Mouse (Mus musculus) fat pad, adult 2 months (tissue): ENCODE measurements around the gene Skp2.

Source experiments
- DNase-seq: peaks from one replicate; pipeline ENCODE4 v3.0.0-alpha.2; 2011; ENCODE audit warnings: low read depth, low spot score; ENCODE audit errors: extremely low read depth

Gene Skp2

DNA sequence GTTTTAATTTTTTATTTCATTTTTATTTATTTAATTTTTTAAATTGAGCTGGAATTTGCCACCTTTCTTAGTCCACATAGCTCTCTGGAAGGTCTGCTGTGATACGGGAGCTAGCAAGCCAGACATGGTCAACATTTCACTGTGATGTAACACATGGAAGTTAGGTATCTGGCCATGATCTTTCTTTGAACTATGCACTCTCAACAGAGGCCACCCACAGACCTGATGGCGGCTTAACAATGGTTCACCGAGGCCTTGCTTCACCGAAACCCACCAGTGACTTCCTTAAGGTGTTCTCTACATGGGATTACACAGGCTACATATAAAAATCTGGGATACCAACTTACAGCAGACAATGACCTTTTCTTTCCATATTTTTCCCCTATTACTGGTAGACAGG is 41.1 kb downstream of the Skp2 start:
- no peak for DNase-seq

DNA sequence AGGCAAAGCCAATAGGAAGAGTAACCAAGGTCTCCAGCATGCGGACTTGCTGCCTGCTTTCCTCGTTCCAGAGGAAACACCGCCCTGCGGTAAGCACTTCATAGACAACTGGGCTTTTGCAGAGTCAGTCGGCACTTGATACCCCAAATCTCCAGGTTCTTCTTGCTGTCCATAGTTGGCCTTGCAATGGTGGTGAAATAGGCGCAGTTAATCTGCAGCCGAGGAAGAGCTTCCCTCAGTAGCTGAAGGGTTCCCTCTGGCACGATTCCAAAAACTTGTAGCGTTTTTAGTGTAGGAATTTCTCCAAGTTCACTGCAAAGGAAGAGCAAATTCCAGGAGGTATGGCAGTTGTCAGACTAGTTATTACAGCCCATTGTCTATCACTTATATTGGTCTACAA is 41.7 kb downstream of the Skp2 start:
- DNase-seq = no peak

DNA sequence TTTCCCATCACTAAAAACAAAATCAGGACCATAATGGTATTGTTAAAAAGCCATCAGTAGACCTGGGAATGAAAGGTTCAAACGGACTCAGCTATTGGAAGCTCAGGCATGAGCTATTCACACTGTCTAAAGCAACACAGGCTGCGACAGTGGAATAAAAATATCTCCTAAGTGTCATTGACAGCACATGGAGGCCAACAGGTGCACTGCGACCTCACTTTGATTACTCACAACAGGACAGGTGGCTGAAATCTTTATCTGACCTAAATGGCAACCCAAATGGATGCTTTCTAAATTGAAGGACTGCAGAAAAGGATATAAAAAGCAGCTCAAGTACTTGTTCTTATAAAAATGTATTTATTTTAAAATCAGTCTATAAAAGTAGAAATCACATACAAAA is 43.6 kb downstream of the Skp2 start:
- no peak for DNase-seq

DNA sequence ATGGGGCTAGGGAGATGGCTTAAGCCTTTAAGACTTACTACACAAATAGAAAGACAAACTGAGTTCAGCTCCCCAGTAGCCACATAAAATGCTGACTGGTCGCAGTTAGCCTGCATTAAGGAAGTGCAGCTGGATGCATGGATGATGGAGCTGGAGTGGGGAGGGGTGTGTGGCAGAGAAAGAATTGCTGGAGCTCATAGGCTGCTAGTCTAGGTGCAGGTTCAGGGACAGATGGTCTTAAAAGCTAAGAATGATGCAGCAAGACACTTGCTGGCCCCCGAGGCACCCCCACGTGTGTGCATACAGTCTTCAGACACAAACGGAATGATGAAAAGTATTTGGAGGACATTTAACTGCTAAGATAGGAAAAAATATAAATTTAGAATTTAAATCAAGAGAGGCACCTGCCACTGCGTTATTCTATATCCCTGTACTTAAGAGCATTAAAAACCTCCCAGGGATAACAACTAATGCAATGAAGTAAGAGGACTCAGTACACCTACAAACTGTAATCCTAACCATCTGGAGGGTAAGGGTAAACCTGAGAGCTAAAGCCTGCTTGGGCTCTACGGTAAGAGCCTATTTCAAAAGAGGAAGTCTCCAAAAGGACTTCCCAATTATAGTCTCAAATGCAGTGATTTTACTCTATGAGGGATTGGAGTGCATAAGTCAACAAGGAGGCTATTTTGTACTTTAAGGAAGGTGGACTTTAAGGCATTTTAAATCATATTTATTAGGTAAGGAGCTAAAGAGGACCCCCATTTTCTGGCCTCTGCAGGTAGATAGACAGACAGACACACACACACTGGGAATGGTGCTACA is 44.5 kb downstream of the Skp2 start:
- no peak for DNase-seq

DNA sequence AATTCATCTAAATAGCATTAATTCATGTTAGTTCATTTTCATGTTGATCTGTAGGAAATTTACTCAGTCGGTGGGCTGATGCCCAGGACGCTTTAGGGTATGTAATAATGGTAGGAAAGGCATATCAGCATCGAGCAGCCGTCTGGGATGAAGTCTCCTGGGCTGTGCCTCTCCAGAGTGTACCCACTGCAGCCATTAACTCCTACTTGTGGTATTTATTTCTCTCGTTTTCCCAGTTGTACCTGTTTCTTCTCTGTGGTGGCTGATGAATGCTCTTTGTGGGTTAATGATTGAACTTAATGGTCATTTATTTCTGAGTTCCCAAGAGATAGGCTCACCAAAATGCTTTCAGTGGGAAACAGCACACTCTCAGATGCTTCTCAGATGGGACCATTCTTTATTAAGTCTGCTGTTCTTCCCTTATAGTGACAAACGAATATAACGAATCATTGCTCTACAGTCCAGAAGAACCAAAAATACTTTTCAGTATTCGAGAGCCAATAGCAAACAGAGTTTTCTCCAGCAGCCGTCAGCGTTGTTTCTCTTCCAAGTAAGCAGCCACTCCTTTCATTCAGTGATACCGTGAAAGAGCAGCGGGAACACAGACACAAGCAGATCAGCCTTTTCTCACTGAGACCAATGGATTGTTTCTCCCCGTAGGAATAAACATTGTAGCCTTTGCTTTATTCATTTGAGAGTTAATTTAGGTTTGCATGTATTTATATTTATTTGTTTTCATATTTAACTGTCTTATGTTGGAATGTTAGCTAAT is 48.7 kb downstream of the Skp2 start:
- no peak for DNase-seq

DNA sequence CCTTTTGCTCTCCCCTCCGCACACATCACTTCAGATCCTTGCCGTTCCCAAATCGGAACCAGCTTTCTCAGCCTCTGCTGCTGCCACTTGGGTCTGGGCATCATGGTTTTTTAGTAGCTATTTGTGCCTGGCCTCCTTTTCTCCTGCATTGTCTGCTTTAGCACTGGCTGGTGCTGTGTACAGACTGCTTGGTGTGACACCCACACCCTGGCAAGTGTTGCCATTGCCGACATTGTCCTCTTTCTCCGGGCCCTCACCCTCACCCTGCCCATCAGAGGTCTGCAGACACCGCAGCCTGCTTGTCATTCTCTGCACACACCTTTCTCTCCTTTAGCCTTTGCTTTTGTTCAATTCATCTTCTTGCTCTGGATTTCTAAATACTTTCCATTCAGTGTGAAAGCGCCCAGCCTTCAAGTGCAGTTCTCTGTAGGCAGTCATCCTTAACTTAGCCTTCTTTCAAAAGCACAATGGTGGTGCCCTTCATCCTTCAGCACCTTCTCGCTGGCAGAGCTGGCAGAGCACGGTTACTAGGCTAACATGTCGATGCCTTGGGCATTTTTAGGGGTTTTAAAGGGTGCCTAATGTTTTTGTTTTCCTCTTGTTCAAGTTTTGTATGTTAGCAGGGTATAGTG is 54.7 kb downstream of the Skp2 start:
- DNase-seq = no peak

DNA sequence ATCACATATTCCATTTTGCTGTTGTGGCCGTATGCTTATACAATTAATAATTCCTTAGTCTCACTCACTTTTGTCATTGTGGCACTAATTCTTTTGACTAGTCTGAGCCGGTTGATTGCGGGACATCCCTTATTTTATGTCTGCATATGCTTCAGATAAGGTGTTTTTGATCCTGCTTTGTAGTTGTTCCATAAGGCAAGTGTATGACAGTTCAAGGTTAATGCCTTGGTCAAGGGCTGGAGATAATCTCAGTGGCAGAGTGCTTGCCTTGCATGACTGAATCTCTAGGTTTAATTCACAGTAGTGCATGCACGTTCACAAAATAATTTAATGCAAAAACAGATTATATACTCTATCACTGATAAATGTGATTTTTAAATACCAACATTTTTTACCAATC is 58.4 kb downstream of the Skp2 start:
- DNase-seq = no peak

DNA sequence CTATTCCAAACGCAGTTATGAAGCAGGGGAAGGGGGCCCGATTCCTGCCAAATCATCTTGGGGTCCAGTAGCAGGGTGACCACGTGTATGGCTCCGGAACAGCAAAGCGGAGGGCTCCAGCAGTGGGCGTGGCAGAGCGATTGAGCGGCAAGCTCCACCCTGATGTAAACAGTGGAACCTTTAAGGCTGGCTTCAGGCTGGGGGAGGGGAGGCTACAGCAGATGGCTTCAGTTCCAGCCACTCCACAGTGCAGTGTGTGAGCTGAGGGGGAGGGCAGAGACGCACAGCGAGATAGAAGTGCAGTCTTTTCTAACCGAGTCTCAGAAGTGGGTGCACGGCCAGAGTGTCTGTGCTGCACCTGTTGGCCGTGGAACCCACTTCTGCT is 60.9 kb downstream of the Skp2 start:
- no peak for DNase-seq

DNA sequence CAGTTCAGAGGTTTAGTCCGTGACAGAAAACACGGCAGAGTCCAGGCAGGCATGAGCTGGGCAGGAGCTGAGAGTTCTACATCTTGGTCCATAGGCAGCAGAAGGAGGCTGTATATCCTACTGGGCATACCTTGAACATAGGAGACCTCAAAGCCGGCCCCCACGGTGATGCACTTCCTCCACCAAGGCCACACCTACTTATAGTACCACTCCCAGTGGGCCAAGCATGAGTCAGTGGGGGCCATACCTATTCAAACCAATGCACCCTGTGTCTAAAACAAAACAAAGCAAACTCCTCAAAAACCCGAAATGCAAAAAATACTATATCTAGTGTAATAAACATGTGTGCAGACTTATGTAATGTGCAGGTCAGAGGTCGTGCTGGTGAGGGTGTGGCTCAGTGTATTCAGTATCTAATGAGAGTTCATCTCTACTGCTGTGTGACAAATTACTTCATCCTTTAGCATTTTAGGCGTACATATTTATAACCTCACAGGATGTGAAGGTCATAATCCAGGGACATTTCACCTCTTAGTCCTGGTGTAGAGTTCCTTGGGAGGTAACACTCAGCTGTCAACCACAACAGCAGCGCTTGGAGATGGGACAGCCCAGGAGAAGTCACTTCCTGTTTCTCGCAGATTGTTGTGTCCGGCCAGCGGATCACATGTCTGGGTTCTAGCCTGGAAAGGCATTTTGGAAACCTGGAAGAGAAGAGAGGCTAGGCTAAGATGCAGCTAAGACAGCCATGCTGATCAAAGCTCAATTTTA is 61.4 kb downstream of the Skp2 start:
- DNase-seq = no peak

DNA sequence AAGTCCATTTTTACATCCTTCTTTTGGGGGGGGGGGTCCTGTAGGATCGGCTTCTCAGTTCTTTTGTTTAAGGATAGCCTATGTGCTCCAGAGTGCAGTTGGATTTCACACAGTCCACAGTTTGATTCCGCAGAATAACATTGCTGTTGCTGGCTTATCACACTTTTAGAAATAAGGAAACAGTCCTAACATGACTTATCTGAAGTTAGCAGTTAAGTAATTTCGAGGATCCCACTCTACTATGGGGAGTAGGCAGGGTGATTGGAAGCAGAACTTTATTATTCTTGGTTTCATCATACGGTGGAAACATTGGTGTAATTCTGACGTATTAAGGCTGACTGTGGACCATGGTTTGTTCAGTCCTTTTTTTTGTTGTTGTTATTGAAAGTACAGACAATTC is 64.6 kb downstream of the Skp2 start:
- no peak for DNase-seq

DNA sequence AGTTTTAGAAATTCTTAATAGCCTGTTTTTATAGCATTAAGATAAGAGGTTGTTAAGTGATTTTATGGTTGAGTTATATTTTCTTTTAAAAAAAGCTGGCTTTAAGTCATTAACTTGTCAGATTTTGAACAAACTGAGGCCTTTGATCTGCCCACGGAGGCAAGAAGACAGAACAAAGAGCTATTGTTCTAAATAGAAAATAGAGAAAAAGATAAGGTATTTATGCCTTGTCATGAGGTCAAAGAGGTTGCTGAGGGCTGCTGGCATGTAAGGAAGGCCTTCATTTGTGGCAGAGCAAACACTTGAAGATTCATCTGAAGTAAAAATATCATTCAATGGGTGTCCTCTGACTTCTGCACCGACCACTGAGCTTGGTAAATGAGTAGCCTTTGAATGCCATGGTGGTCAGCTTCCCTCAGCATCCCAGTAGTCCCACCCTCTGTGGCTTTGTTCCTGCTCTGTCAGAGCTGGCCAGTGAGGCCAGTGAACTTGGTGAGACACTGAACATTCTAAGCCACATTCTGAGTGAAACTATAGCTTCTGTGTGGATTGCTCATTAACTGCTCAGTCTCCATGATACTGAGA is 66.0 kb downstream of the Skp2 start:
- no peak for DNase-seq

DNA sequence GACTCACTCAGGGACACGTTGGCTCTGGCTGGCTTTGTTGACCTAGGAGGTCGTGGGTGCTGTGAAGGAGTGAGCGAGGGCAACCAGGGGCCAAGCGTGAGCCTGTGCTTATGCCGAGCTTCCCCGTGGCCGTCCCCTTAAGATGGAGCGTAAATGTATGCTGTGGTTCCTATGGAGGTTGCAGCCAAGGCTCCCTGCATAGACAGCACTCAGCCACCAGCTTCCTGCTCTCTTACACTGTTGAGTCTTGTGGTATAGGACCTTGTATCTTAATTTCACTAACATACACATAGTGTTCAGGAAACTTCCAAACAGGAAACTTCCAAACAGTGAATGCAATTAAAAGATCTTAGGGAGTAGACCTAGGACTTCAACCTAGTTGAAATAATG is 66.5 kb downstream of the Skp2 start:
- no peak for DNase-seq

DNA sequence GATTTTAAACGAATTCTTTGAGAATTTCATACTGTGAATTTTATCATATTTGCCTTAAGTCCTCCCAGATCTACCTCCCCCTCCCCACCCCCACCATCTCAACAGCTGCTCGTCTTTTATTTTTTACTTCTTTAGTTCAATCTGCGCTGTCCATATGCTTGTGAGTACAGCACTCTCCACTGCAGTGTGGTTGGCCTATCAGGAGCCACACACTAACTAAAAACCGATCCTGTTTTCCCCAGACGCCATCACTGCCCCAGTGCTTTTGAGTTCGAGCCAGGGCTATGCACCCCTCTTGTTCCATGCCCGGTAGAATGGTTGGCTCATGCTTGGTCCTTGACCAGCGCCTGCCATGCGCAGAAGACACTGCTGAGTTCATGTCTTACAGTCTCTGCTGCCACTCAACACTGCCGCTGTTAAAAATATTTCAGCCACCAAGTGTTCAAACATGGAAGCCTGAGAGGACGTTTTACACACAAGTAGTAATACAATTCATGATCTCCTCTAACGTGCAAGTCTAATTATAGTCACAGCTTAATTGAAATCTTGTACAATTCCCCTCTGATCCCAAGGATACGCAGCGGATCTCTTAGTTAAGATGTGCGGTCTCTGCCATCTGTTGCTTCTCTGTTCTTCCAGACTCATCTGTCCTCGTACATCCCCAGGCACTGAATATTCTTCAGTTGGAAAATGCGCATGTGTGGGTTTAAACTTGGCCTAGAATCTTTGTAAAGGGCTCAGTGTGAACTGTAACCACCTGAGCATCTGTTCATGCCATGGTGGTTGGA is 67.1 kb downstream of the Skp2 start:
- no peak for DNase-seq

DNA sequence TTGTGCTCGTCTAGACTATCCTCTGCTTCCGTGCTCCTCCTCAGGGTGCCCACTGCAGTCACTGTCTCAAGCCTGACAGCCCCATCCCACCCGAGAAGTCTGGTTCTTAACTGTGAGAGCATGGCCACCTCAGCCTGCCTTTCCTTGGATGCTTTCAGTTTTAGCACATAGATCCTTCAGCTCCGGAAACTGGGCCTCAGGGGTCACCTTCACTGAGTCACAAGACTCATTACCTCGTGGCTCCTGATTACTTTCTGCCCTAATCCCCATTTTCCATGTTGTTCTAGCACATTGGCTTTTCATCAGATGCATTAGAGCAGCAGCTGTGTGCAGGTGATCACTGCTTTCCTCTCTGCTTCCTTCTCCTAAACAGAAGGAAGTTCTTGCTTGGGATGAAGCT is 67.8 kb downstream of the Skp2 start:
- DNase-seq = no peak

DNA sequence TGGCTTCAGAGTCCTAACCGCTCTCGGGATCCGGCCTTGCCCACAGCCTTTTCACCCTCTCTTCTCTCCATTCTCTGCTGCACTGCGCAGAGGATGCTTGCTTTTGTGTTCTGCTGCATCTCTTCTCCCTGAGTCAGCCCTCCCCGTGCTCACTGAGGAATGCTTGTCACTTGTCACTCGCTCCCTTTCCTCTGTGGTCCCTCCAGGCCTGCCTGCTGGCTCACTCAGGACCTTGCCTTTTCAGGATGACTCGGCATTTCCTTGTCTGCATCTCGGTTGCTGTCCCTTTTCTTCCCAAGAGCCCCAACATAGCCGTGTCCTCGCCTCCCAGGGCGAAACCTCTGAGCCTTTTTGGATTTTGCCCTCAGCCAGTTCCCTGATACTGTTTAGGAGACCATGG is 68.4 kb downstream of the Skp2 start:
- no peak for DNase-seq

DNA sequence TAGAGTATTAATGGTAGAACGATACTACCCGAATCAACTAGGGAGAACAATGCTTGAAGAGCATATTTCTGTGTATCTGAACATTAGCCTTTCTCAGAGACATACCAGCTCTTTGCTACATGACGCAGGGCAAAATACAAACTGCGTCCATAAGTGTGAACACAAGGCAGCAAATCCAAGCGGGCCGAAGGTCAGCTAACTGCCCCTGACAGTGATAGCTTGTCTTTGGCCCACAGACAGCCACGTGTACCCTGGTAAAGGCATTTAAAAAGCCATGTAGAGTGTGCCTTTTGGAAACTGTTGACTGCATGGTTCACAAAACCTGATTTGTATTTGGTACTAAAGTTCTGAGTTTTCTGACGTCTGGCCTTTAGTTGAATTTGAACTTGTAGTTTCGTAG is 72.5 kb downstream of the Skp2 start:
- DNase-seq = no peak

DNA sequence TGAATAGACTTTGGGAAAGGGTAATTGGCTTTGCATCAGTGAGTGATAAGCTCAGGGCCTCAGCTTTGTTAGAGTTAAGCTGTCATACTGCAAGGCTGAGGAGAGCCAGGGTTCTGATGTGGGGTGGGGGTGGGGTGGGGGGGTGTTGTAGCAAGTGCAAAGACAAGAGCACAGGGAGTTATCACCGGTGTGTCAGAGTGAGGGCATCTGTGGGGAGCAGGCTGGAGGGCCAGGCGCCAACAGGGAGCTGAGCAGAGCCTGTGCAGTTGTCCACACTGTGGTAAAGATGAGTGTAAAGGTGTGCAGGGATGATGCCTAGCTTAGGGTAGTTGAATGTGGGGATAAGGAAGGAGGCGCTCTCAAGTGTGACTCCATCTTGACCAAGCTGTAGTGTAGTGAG is 73.9 kb downstream of the Skp2 start:
- no peak for DNase-seq

DNA sequence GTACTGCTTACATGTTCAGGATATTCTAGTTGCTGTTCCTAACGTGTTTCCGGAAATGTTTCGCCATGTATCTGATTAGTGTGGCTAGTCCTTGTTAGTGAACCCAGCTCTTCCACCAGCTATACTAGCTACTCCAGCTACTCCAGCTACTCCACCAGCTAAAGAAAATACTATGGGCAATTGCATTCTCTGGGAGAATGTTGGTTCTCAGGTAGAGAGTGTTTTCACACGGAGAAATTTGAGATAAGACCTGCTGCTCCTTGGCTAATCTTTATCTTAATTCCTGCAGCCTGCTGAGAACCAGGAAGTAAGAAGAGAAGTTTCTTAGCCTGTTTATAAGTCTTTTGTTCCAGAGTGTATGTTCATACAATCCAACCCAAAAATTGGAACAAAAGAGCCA is 75.0 kb downstream of the Skp2 start:
- no peak for DNase-seq

DNA sequence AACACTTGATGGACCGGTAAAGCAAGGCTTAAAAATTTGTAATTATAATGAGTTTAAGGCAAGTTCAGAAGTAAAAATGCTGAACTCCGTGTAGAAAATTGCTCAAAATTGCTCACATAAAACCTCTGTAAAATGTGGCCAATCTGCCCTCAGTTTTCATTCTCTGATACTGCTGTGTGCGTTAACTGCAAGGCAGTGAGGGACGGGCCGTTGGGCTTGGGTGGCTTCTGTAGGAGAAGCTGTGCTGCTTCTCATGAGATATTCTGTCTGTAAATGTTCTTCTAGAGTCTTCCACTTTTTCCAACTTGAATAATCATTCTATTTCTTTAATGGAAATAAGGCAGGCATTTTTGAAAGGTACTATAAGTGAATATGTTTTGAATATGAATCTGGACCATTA is 75.6 kb downstream of the Skp2 start:
- no peak for DNase-seq
